ENCODE assay signal across 8 mouse cellular contexts in the genomic region with DNA sequence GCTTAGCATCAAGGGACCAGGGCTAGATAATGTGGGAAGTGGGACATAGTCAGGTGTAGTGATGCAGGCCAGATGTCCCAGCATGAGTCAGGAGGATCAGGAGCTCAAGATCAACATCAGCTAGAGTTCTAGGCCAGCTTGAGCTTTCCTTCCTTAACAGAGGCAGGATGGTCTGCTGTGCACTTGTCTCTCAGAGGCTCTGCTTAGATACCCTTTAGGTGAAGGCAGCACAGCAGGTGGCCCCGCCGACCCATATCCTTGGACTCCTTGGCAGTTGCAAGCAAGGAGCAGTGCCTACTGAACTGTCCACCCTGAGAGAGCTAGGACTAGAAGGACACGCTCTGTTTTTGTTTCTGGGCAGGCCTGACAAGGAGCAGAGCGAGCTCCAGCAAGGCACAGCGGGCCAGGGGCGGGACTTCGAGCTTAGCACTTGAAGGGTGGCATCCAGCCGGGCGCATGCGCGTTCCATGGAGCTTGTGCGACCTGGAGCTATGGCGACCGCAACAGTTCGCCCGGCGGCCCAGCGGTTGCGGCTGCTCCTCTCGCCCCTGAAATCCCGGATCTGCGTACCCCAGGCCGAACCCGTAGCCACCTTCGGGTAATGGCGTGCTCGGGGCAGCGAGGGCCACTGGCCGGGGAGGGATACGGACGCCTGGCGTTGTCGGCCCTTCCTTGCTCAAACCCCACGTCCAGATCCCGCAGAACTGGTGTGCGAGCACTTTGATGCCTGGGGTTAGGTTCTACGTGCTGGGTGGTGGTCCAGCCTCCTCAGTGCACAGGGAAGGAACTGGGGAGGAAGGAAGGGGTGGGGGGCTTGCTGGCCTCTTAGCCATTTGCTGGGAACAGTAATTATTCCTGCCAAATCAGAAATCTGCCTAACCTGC. TPM values are rescaled to one million over a fixed set of nuclear protein-coding genes. Genes with fewer than 3 reads are reported as not detected.
DNase-seq lines count a peak whose midpoint lies in the region; ATAC-seq lines count a peak whose summit lies in the region.

Gene Bphl, plus strand, starts transcription at position 426 of the 884 bp plus-strand sequence.

- H3K9me3 ChIP-seq in lung, embryonic 16.5 days (ENCODE audit: control insufficient read depth, low read length): no peaks in the 10 kb centered on the region

- DNase-seq in MEL-GATA-1-ER (ENCODE audit: extremely low read depth, low read depth): peak; percentile 80
- DNase-seq in cerebellum, adult 8-10 months: peak; percentile 94
- DNase-seq in forelimb bud, embryonic 11.5 days (ENCODE audit: low read depth, low spot score): peak; percentile 91
- DNase-seq in layer of hippocampus, adult 9-10 months (ENCODE audit: low spot score): peak; percentile 83
- DNase-seq in ovary, postnatal 10 days (ENCODE audit: low spot score): peak; percentile 85
- DNase-seq in thymus, postnatal 10 days (ENCODE audit: low spot score in 2 of 2): peak; percentile 87 to 90

- peak; percentile 95 to 97 for ATAC-seq in hematopoietic stem cell, adult 5-6 weeks (replicated peaks in 1 of 2; ENCODE audit: insufficient read depth in 1 of 2, low FRiP score in 2 of 2, low TSS enrichment in 1 of 2, low read depth in 1 of 2, poor library complexity in 2 of 2, severe bottlenecking in 2 of 2)
- ATAC-seq in lung, embryonic 16.5 days (ENCODE audit: low read depth): peak; percentile 96

- peak within 1 kb of the TSS; percentile 76 for H3K4me3 ChIP-seq in lung, embryonic 16.5 days (ENCODE audit: low read length)

- peaks cover 20% of the 10 kb centered on the region for H3K4me1 ChIP-seq in lung, embryonic 16.5 days (replicated peaks; ENCODE audit: control insufficient read depth, insufficient read depth, low read length)

- WGBS in lung, embryonic 16.5 days: 1% methylated on average over 37 of the region's 37 CpGs

- peaks cover 12% of the 10 kb centered on the region; the same call in 1 of the 2 replicates for H3K36me3 ChIP-seq in lung, embryonic 16.5 days (ENCODE audit: control insufficient read depth, insufficient read depth, low read length)

- peak within 1 kb of the TSS; percentile 91 for H3K9ac ChIP-seq in lung, embryonic 16.5 days (ENCODE audit: low read length)

- H3K4me2 ChIP-seq in lung, embryonic 16.5 days (ENCODE audit: low read depth, low read length): peak within 1 kb of the TSS; percentile 77

- no peaks in the 10 kb centered on the region for H3K27me3 ChIP-seq in lung, embryonic 16.5 days (ENCODE audit: control insufficient read depth, insufficient read depth, low read depth, low read length)

- peak within 1 kb of the TSS; percentile 88 for H3K27ac ChIP-seq in lung, embryonic 16.5 days (ENCODE audit: low read length)

RNA-seq across cellular contexts. Expression of gene Bphl, which starts in this region (rescaled TPM):
- 21.3 and 29.8 TPM in 2 replicates for total RNA-seq in hematopoietic stem cell, adult 5-6 weeks (2017)
- polyA plus RNA-seq in lung, embryonic 16.5 days (2015; fragmentation: Nextera tagmentation; extraction: Ambion mirVana): 70.6 and 80.8 TPM in 2 replicates

Comparison
In these comparisons a context has a peak if more than half of its experiments do, and no peak if none do; other contexts are left out.
1. Peak in every context shown above with its lines: DNase-seq, ATAC-seq, H3K4me3 ChIP-seq and H3K27ac ChIP-seq.